Mouse (Mus musculus) ES-E14 (cell line): Measurements from ENCODE around the gene Gm49333.
A peak's percentile ranks its signal among the peaks of the same experiment; 100 is the strongest.

ENCODE experiments used
- CHD2 ChIP-seq: IDR thresholded peaks from 2 replicates; pipeline ENCODE4 v1.6.1; 2014; ENCODE audit warnings: mild to moderate bottlenecking, low read depth, low read length, inconsistent platforms
- HCFC1 ChIP-seq: IDR thresholded peaks from 2 replicates; pipeline ENCODE4 v1.6.1; 2012; ENCODE audit warnings: low read length, inconsistent platforms, borderline replicate concordance; ENCODE audit not compliant: insufficient read depth

GRCm38 (mm10) chr16:20651076-20651946 lies 39.9 kb downstream of the Gm49333 start, which contains the start of gene Psmd2:
- no peak for TF ChIP-seq CHD2
- peak; percentile 83 for TF ChIP-seq HCFC1
